19 mouse cellular contexts compared by ENCODE assay signal in the genomic region with DNA sequence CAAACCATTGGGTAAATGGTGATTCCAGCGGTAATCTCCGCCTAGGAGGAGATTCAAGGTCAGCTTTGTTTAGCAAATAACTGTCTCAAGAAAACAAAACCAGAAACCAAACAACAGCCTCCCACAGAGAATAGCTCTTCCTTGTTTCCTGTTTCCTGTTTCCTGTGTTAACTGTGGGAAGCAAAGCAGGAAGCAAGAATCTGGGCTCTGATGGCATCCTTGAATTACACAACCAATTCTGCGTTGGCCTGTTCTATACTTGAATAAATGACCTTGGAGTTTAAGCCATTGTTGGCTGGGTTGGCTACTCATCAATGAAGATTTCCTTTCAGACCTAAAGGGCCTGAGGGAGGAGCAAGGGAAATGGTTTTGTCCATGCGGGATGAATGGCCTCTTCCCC.
"Had no signal": no experiment of that assay in that cellular context is flagged by ENCODE, and none has a peak within 500 bp of the region (broad histone marks: within the 10 kb centered on the region; RNA-seq: fewer than 3 reads in every experiment).

No protein-coding gene starts in this region.

- H3K9ac ChIP-seq: lung, embryonic 14.5 days; midbrain, embryonic 12.5 days; neural tube, embryonic 13.5 days; neural tube, embryonic 15.5 days had no signal

- H3K27ac ChIP-seq: midbrain, embryonic 10.5 days; midbrain, embryonic 12.5 days; neural tube, embryonic 13.5 days; neural tube, embryonic 15.5 days had no signal

- H3K27me3 ChIP-seq: neural tube, embryonic 13.5 days; neural tube, embryonic 15.5 days had no signal

- ATAC-seq: midbrain, embryonic 16.5 days had no signal

- H3K4me1 ChIP-seq: neural tube, embryonic 15.5 days had no signal

- H3K9me3 ChIP-seq: midbrain, embryonic 10.5 days; midbrain, embryonic 12.5 days; neural tube, embryonic 13.5 days; neural tube, embryonic 15.5 days had no signal

- H3K4me3 ChIP-seq: midbrain, embryonic 10.5 days; midbrain, embryonic 12.5 days; myocyte; neural tube, embryonic 13.5 days; neural tube, embryonic 15.5 days had no signal

- H3K4me2 ChIP-seq: lung, embryonic 14.5 days; midbrain, embryonic 12.5 days; neural tube, embryonic 13.5 days; neural tube, embryonic 15.5 days had no signal

- H3K36me3 ChIP-seq: midbrain, embryonic 10.5 days; midbrain, embryonic 12.5 days; neural tube, embryonic 13.5 days; neural tube, embryonic 15.5 days had no signal

- DNase-seq: lung, adult 18-20 months; lung, embryonic 14.5 days; lung, postnatal 14 days; lung, postnatal 36 days; midbrain, embryonic 14.5 days; retina, postnatal 1 day; right cerebral cortex, adult 18-20 months; right cerebral cortex, postnatal 25 days; right cerebral cortex, postnatal 4 days; spleen, adult 18-20 months; thymus, adult 18-20 months; thymus, postnatal 14 days; thymus, postnatal 36 days had no signal
